Mouse (Mus musculus) C2C12 (cell line): ENCODE measurements around the gene Zfand2b. TPM values are rescaled to one million over a fixed set of nuclear protein-coding genes. Genes with fewer than 3 reads are reported as not detected.

Experiments used
- H3K27me3 ChIP-seq: one replicate; pipeline ENCODE4 v1.6.1; 2011; ENCODE audit not compliant: control insufficient read depth, insufficient read depth, insufficient read length
- H3K36me3 ChIP-seq: one replicate; pipeline ENCODE4 v1.6.1; 2011; ENCODE audit not compliant: control insufficient read depth, insufficient read depth
- H3K4me3 ChIP-seq: one replicate; pipeline ENCODE4 v1.5.1; 2011; ENCODE audit warnings: mild to moderate bottlenecking, control low read depth; ENCODE audit not compliant: poor library complexity, insufficient read depth, severe bottlenecking
- H3K79me2 ChIP-seq: one replicate; pipeline ENCODE4 v1.6.1; 2011; ENCODE audit not compliant: control insufficient read depth, insufficient read depth
- H3K79me3 ChIP-seq: one replicate; pipeline ENCODE4 v1.6.1; 2011; ENCODE audit warnings: low read depth, control low read depth
- H3ac ChIP-seq: one replicate; pipeline ENCODE3; 2011; ENCODE audit warnings: low read depth; ENCODE audit not compliant: control insufficient read depth, insufficient read length
- CEBPB ChIP-seq: IDR thresholded peaks from one replicate; pipeline ENCODE4 v1.6.1; 2011; ENCODE audit warnings: low read depth, mild to moderate bottlenecking, control low read depth, moderate library complexity
- CTCF ChIP-seq: IDR thresholded peaks from one replicate; pipeline ENCODE4 v1.5.1; 2011; ENCODE audit not compliant: control insufficient read depth, insufficient read depth, insufficient read length
- FOSL1 ChIP-seq: IDR thresholded peaks from one replicate; pipeline ENCODE4 v1.8.0; 2011; ENCODE audit warnings: mild to moderate bottlenecking, low read length; ENCODE audit not compliant: poor library complexity, insufficient read depth, severe bottlenecking
- MAX ChIP-seq: IDR thresholded peaks from one replicate; pipeline ENCODE4 v1.6.1; 2011; ENCODE audit warnings: mild to moderate bottlenecking, control low read depth
- MYOD1 ChIP-seq: IDR thresholded peaks from one replicate; pipeline ENCODE4 v1.6.1; 2011; ENCODE audit warnings: low read depth; ENCODE audit not compliant: control insufficient read depth, insufficient read length
- MYOG ChIP-seq: IDR thresholded peaks from one replicate; pipeline ENCODE4 v1.6.1; 2011; ENCODE audit not compliant: control insufficient read depth, insufficient read length; ENCODE audit errors: extremely low read depth
- USF1 ChIP-seq: IDR thresholded peaks from one replicate; pipeline ENCODE4 v1.6.1; 2011; ENCODE audit warnings: low read depth, mild to moderate bottlenecking, control low read depth, moderate library complexity
- polyA plus RNA-seq: library from polyadenylated mRNA; unstranded; fragments of >200 nt; fragmentation: generic; extraction: Trizol; gene quantifications from one replicate; pipeline ENCODE4 v1.2.1, GENCODE M21; 2012; ENCODE audit warnings: missing spikeins

Gene Zfand2b
- polyA plus RNA-seq, 1 experiment: 23.6 TPM

- Histone ChIP-seq H3K36me3 (no peaks in the 10 kb centered on the region), H3K4me3 (no peak overlapping the region), H3K27me3 (no peaks in the 10 kb centered on the region), H3K79me2 (no peaks in the 10 kb centered on the region), H3ac (no peak overlapping the region), H3K79me3 (no peaks in the 10 kb centered on the region)
- TF ChIP-seq CEBPB: no peak
- no peak for TF ChIP-seq FOSL1
- TF ChIP-seq USF1: no peak
- no peak for TF ChIP-seq CTCF
- no peak for TF ChIP-seq MYOG
- no peak for TF ChIP-seq MAX
- no peak for TF ChIP-seq MYOD1
Observed at GRCm38 (mm10) chr1:75160256-75160617, 8.2 kb upstream of the Zfand2b start.

DNA sequence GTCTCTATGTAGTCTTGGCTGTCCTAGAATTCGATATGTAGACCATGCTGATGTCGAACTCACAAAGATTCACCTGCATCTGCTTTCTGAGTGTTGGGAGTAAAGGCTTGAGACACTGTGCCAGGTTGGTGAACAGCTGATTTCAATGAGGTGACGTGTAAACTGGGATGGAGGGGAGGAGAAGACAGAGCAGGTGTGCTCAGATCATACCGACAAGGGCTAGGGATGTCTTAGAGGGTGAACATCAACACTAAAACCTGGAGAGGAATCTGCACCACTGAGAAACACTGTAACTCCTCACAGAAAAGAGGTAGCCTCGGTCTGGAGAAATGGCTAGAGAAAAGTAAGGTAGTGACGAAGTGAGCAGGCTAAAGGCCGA is 364 bp upstream of the Zfand2b start:
- TF ChIP-seq MYOD1 (no peak), MYOG (no peak), USF1 (no peak), FOSL1 (no peak), CEBPB (no peak), MAX (no peak), CTCF (no peak)
- no peaks in the 10 kb centered on the region for H3K27me3 ChIP-seq
- peak overlapping the region; percentile 56 for H3ac ChIP-seq
- peaks cover 24% of the 10 kb centered on the region for H3K36me3 ChIP-seq
- no peaks in the 10 kb centered on the region for H3K79me3 ChIP-seq
- H3K4me3 ChIP-seq: peak overlapping the region; percentile 42
- no peaks in the 10 kb centered on the region for H3K79me2 ChIP-seq

DNA sequence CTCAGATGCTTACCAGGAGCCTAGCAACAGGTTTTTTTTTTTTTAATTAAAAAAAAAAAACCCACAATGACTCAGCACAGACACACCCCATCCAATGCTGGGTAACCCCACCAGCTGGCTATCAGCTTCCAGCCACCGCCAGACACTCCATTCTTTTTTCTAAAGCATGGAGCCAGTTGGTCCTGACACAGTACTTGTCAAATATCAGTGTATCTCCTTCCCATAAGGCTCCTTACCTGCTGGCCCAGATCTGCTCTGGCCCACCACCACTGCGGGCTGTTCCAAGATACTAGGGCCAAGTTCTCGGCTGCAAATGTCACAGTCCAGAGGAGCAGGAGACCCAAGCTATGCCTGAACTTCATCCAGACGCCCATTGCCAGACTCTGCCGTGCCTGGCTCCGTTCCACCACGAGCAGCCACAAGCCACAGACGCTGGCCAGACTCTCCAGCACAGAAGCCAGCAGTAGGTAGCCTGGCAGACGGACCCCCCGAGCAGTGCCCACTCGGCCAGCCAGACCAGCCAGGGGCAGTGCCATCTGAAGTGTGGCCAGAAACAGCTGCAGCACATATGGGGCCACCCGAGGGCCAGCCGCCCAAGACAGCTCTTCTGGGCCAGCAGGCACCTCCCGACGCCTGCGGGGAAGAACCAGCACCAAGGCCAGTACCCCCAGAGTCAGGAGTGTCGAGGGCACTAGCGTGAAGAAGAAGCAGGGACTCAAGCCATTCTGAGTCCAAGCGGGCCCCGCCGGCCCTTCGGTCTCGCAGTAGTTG is 11.1 kb downstream of the Zfand2b start:
- no peak for TF ChIP-seq CEBPB
- TF ChIP-seq MAX: no peak
- no peak for TF ChIP-seq MYOG
- TF ChIP-seq FOSL1: peak; percentile 31
- no peak for TF ChIP-seq USF1
- peak; percentile 45 for TF ChIP-seq MYOD1
- TF ChIP-seq CTCF: no peak
- Histone ChIP-seq H3K79me3 (no peaks in the 10 kb centered on the region), H3K4me3 (peak overlapping the region; percentile 41), H3K27me3 (no peaks in the 10 kb centered on the region), H3ac (peak overlapping the region; percentile 56), H3K79me2 (peaks cover 15% of the 10 kb centered on the region), H3K36me3 (peaks cover 16% of the 10 kb centered on the region)

DNA sequence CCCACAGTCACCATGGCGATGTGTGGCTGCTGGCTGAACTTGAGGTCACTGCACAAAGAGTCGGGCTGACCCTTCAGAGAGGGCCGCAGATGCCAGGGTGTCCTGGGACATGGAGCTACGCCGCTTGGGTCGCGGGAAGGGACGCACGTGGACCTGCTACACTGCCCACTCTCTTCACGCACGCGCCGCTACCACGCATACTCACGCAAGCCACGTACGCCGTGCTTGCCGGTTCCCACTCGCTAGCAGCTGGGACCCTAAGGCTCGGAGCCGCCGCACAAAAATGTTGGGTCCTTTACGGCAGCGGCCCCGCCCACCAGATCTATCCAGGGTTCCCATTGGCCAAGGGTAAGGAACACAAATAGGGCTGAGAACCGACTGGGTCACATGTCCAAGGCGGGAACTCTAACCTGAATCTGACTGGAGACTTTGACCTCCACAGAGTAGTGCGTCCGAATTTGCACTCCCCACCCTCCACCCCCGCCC is 11.7 kb downstream of the Zfand2b start, which contains the start of gene Abcb6:
TSS of gene Abcb6 (minus strand) at position 288 of the 486 bp plus-strand sequence.
- Histone ChIP-seq H3K27me3 (no peaks in the 10 kb centered on the region), H3K79me2 (peaks cover 15% of the 10 kb centered on the region), H3ac (peak within 1 kb of the TSS; percentile 56), H3K4me3 (peak within 1 kb of the TSS; percentile 41), H3K36me3 (peaks cover 13% of the 10 kb centered on the region), H3K79me3 (no peaks in the 10 kb centered on the region)
- TF ChIP-seq FOSL1 (no peak), USF1 (peak; percentile 94), CEBPB (no peak), MAX (peak; percentile 87)

- peak overlapping the region; percentile 41 for H3K4me3 ChIP-seq
Observed at GRCm38 (mm10) chr1:75180741-75181140, 12.3 kb downstream of the Zfand2b start.

GRCm38 (mm10) chr1:75181377-75181870 is 13.0 kb downstream of the Zfand2b start:
- peaks cover 15% of the 10 kb centered on the region for H3K79me2 ChIP-seq
- no peaks in the 10 kb centered on the region for H3K79me3 ChIP-seq
- H3K4me3 ChIP-seq: no peak overlapping the region
- no peak overlapping the region for H3ac ChIP-seq
- H3K36me3 ChIP-seq: peaks cover 10% of the 10 kb centered on the region
- TF ChIP-seq CTCF (no peak), FOSL1 (no peak), MYOD1 (no peak), MYOG (no peak), USF1 (no peak), CEBPB (no peak), MAX (no peak)
- H3K27me3 ChIP-seq: no peaks in the 10 kb centered on the region

More at GRCm38 (mm10) chr1:75180741-75181140, 12.3 kb downstream of the Zfand2b start:
- Histone ChIP-seq H3K27me3 (no peaks in the 10 kb centered on the region), H3K79me3 (no peaks in the 10 kb centered on the region), H3K79me2 (peaks cover 15% of the 10 kb centered on the region), H3K36me3 (peaks cover 11% of the 10 kb centered on the region), H3ac (no peak overlapping the region)
- no peak for TF ChIP-seq MYOG
- no peak for TF ChIP-seq MAX
